Mouse (Mus musculus) lung, embryonic 14.5 days (tissue): ENCODE results near the gene Wdr74. TPM values are rescaled to one million over a fixed set of nuclear protein-coding genes. Genes with fewer than 3 reads are reported as not detected.

Experiments
- ATAC-seq: fragments of 200-750 bp; cut with Nextera tagmentation; 2 replicates; pipeline ENCODE4 v1.8.0; 2017; ENCODE audit warnings: mild to moderate bottlenecking, moderate TSS enrichment, moderate library complexity; ENCODE audit not compliant: insufficient read depth
- DNase-seq: peaks from one replicate; pipeline ENCODE4 v3.0.0-alpha.2; 2015
- H3K27ac ChIP-seq: fragments of 300-500 bp; sonication (generic); 2 replicates; pipeline ENCODE4 v1.5.1; 2014; ENCODE audit warnings: low read depth, mild to moderate bottlenecking, moderate library complexity
- H3K27me3 ChIP-seq: fragments of 300-500 bp; sonication (generic); 2 replicates; pipeline ENCODE4 v1.6.1; 2014; ENCODE audit warnings: low read length, control low read depth; ENCODE audit not compliant: insufficient read depth
- H3K36me3 ChIP-seq: fragments of 300-500 bp; sonication (generic); 2 replicates; pipeline ENCODE4 v1.6.1; 2014; ENCODE audit warnings: control low read depth; ENCODE audit not compliant: insufficient read depth
- H3K4me1 ChIP-seq: fragments of 300-500 bp; sonication (generic); 2 replicates; pipeline ENCODE4 v1.6.1; 2014; ENCODE audit warnings: antibody characterized with exemption, control low read depth; ENCODE audit not compliant: insufficient read depth
- H3K4me2 ChIP-seq: fragments of 300-500 bp; sonication (generic); 2 replicates; pipeline ENCODE4 v1.6.1; 2014; ENCODE audit warnings: mild to moderate bottlenecking
- H3K4me3 ChIP-seq: fragments of 300-500 bp; sonication (generic); 2 replicates; pipeline ENCODE4 v1.5.1; 2014; ENCODE audit warnings: low read depth, low read length
- H3K9ac ChIP-seq: fragments of 300-500 bp; sonication (generic); 2 replicates; pipeline ENCODE4 v1.6.1; 2014
- H3K9me3 ChIP-seq: fragments of 300-500 bp; sonication (generic); 2 replicates; pipeline ENCODE4 v1.6.1; 2016; ENCODE audit warnings: low read depth, low read length, control low read depth
- CTCF ChIP-seq: IDR thresholded peaks from 2 replicates; pipeline ENCODE4 v1.5.1; 2016; ENCODE audit warnings: antibody characterized with exemption, low read depth
- WGBS: fragments of 180-500 bp; shearing (Covaris S2); extraction: QIAGEN DNeasy Blood & Tissue Kit; methylation state at CpG from one replicate; pipeline ENCODE4 v1.1.7; 2014; 5-methylcytosine and 5-hydroxymethylcytosine counted together
- polyA plus RNA-seq: library from polyadenylated mRNA; unstranded; fragments of >200 nt; fragmentation: Nextera tagmentation; extraction: Ambion mirVana; gene quantifications from 2 replicates; pipeline ENCODE4 v1.2.1, GENCODE M21; 2014

Gene Wdr74
- polyA plus RNA-seq, 1 experiment from 2014 or later = 83.4 TPM

- WGBS = under 1% methylated on average over 13 of the region's 13 CpGs
- Histone ChIP-seq H3K27ac (peak overlapping the region; percentile 95), H3K27me3 (no peaks in the 10 kb centered on the region), H3K4me1 (peaks cover 11% of the 10 kb centered on the region), H3K9ac (peak overlapping the region; percentile 94), H3K9me3 (no peaks in the 10 kb centered on the region), H3K36me3 (peaks cover 49% of the 10 kb centered on the region), H3K4me2 (peak overlapping the region; percentile 82), H3K4me3 (peak overlapping the region; percentile 90)
- ATAC-seq (peak; percentile 73), DNase-seq (peak; percentile 90)
- no peak for TF ChIP-seq CTCF
Measured at GRCm38 (mm10) chr19:8712870-8713305, 22.7 kb upstream of the Wdr74 start.

GRCm38 (mm10) chr19:8713306-8713996 is 22.2 kb upstream of the Wdr74 start:
- peak overlapping the region; percentile 82 for H3K4me2 ChIP-seq
- peak overlapping the region; percentile 94 for H3K9ac ChIP-seq
- peak overlapping the region; percentile 90 for H3K4me3 ChIP-seq
- H3K27me3 ChIP-seq = no peaks in the 10 kb centered on the region
- peak; percentile 81 for TF ChIP-seq CTCF
- under 1% methylated on average over 51 of the region's 51 CpGs for WGBS
- DNase-seq (peak; percentile 94), ATAC-seq (peak; percentile 91)
- H3K9me3 ChIP-seq = no peaks in the 10 kb centered on the region
- H3K27ac ChIP-seq = peak overlapping the region; percentile 95
- H3K36me3 ChIP-seq = peaks cover 43% of the 10 kb centered on the region
- H3K4me1 ChIP-seq = peaks cover 11% of the 10 kb centered on the region

GRCm38 (mm10) chr19:8713997-8714652 is 21.5 kb upstream of the Wdr74 start:
- 6% methylated on average over 13 of the region's 13 CpGs for WGBS
- Histone ChIP-seq H3K9ac (peak overlapping the region; percentile 94), H3K4me1 (peaks cover 11% of the 10 kb centered on the region), H3K4me2 (peak overlapping the region; percentile 82), H3K9me3 (no peaks in the 10 kb centered on the region), H3K27ac (peak overlapping the region; percentile 95), H3K4me3 (peak overlapping the region; percentile 90), H3K36me3 (peaks cover 37% of the 10 kb centered on the region), H3K27me3 (no peaks in the 10 kb centered on the region)
- ATAC-seq (peak; percentile 36), DNase-seq (no peak)
- no peak for TF ChIP-seq CTCF

DNA sequence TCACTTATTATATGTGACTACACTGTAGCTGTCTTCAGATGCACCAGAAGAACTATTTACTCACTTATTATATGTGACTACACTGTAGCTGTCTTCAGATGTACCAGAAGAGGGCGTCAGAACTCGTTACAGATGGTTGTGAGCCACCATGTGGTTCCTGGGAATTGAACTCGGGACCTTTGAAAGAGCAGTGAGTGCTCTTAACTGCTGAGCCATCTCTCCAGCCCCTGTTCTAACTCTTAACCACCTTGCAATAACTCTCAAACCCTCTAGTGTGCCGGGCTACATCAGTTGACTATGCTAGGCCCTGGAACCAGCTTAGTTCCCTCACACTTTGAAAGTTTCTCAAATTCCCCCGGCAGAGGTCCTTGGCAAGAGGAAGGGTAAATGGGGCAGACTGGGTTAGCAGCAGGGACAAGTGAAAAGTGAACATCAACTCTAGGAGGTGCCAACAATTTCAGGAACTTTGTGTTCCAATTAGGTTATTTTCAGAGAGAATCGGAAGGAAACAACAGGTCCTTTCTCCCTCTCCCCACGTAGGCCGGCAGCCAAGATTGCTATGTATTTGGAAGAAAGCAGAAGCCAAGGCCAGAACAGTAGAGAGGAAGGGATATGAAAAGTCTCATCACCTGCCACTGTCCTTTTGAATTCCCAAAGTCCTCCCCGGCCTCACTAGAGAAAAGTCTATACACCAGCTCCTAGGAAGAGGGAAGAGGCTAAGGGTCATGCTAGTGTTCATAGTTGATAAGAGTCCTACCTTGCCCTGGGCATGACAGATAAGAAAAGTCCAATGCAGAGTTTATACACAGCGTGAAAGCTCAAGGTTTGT is 20.8 kb upstream of the Wdr74 start:
- Histone ChIP-seq H3K4me2 (peak overlapping the region; percentile 11), H3K36me3 (peaks cover 29% of the 10 kb centered on the region), H3K9ac (no peak overlapping the region), H3K27me3 (no peaks in the 10 kb centered on the region), H3K4me3 (no peak overlapping the region), H3K9me3 (no peaks in the 10 kb centered on the region), H3K4me1 (peaks cover 11% of the 10 kb centered on the region), H3K27ac (0 out of 2 replicates have a peak overlapping the region, but pooled peaks have one; percentile 21)
- ATAC-seq = no peak
- WGBS = 70% methylated on average over 10 of the region's 10 CpGs
- peak; percentile 19; the same call in 1 of the 2 replicates for TF ChIP-seq CTCF
- DNase-seq = no peak

- H3K36me3 ChIP-seq = peaks cover 17% of the 10 kb centered on the region
- H3K9me3 ChIP-seq = no peaks in the 10 kb centered on the region
- no peak for TF ChIP-seq CTCF
- DNase-seq (no peak), ATAC-seq (no peak)
- H3K27ac ChIP-seq = 0 out of 2 replicates have a peak overlapping the region, but pooled peaks have one; percentile 18
- H3K4me3 ChIP-seq = no peak overlapping the region
- no peak overlapping the region for H3K4me2 ChIP-seq
- no peaks in the 10 kb centered on the region for H3K27me3 ChIP-seq
- H3K9ac ChIP-seq = no peak overlapping the region
- WGBS = 68% methylated on average over 10 of the region's 10 CpGs
- H3K4me1 ChIP-seq = peaks cover 11% of the 10 kb centered on the region
Measured at GRCm38 (mm10) chr19:8715868-8716766, 19.5 kb upstream of the Wdr74 start.

DNA sequence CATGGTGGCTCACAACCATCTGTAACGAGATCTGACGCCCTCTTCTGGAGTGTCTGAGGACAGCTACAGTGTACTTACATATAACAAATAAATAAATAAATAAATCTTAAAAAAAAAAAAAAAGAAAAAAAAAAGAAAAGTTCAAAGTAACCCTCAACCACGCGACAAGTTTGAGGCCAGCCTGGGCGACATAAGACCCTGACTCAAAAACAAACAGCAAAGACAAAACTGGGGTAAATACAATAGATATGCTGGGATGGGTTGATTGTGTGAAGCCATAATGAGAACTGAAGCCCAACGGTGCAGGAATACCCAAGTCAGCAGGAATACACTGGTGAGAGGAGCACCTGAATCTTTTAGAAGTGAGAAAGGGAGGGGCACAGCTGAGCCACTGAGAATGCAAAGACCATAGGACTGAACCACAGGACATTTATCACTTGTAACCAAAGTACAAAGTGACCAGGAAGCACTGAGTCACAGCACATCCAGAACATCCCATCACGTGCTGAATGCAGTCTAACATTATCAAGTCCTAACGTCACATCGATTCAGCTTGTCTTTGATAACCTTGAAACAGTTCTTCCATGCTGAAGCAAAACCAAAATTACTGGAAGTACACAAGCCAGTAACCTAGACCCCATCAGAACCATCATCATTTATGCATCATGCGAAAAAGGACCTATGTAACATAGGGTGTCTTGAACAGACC is 18.7 kb upstream of the Wdr74 start:
- Histone ChIP-seq H3K4me3 (no peak overlapping the region), H3K4me2 (no peak overlapping the region), H3K4me1 (peaks cover 6% of the 10 kb centered on the region), H3K27ac (no peak overlapping the region), H3K27me3 (no peaks in the 10 kb centered on the region), H3K9me3 (no peaks in the 10 kb centered on the region), H3K36me3 (0 out of 2 replicates have a peak, but pooled peaks cover 9% of the 10 kb centered on the region), H3K9ac (no peak overlapping the region)
- DNase-seq (no peak), ATAC-seq (no peak)
- WGBS = 77% methylated on average over 8 of the region's 10 CpGs
- no peak for TF ChIP-seq CTCF
